Mouse (Mus musculus) cerebellum, adult 8-10 months (tissue): Measurements from ENCODE around the gene Spsb1.

ENCODE experiments used
- DNase-seq: peaks from one replicate; pipeline ENCODE4 v3.0.0; 2022

The Spsb1 gene

DNA sequence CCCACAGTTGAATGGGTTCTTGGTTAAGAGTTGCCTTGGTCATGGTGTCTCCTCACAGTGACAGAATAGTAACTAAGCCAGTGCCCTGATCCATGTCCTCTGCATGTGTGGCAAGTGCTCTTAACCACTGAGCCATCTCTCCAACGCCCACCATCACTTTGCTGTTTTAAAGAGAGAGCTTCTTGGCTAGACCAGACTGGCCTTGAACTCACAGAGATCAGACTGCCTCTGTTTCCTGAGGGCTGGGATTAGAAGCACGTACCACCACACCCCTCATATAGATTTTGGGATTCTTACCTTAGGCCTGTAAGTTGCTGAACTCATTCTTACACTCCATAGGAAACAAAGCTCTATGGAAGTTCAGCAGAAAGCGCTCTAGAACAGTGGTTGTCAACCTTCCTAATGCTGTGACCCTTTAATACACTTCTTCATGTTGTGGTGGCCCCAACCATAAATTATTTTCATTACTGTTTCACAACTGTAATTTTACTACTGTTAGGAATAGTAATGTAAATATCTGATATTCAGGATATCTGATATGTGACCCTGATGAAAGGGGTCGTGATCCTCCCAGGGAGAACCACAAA, 101.1 kb downstream of the Spsb1 start:
- no peak for DNase-seq

GRCm38 (mm10) chr4:149851554-149851953, 103.3 kb downstream of the Spsb1 start:
- DNase-seq: no peak

- no peak for DNase-seq
Observed at GRCm38 (mm10) chr4:149850674-149851073, 104.2 kb downstream of the Spsb1 start.

GRCm38 (mm10) chr4:149850045-149850444, 104.8 kb downstream of the Spsb1 start:
- no peak for DNase-seq

- DNase-seq: no peak
Observed at GRCm38 (mm10) chr4:149849035-149849434, 105.8 kb downstream of the Spsb1 start.

DNA sequence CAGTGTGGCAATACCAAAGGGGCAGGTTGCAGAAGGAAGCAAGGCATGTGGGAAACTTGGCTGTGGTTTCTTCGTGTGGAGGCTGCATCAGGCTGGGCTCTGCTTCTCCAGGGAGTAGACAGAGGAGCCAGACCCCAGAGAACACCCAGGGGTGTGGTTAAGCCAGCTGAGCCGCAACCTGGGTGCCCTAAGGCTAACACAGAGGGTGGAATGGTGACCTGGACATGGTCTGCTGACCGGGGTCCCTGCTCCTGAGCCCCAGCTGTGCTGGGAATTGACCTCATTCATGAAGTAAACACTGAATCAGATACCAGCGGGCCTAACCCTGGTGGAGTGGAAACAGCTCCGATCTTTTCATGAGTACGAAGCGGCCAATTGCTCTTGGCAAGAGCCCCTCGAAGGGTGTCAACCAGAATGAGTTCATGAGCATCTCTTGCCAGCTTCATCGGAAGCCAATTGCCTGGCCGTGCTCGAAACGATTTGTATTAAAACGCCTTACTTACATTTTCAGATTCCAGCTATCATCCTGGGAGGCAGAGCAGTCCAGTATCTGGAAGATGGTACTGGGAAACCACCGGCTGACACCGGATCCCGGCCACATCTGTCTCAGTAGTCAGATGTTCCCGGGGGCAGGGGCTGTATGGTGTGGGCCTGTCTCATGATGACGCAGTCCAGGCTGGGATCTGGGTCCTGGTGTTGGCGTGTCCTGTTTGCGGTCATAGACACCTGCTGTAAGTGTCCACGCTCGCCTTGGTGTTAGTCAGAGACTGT, 107.8 kb downstream of the Spsb1 start:
- no peak for DNase-seq
